Mouse (Mus musculus) midbrain, embryonic 11.5 days (tissue): ENCODE data around the gene Ell2. TPM values are rescaled to one million over a fixed set of nuclear protein-coding genes. Genes with fewer than 3 reads are reported as not detected.
A peak's percentile ranks its signal among the peaks of the same experiment; 100 is the strongest.

Source experiments
- ATAC-seq: fragments of 200-750 bp; cut with Nextera tagmentation; 2 replicates; pipeline ENCODE4 v1.8.0; 2017; ENCODE audit warnings: moderate TSS enrichment, moderate library complexity; ENCODE audit not compliant: low FRiP score
- DNase-seq: peaks from one replicate; pipeline ENCODE4 v3.0.0; 2015; ENCODE audit warnings: low spot score; ENCODE audit errors: missing footprints
- H3K27ac ChIP-seq: fragments of 300-500 bp; sonication (generic); 2 replicates; pipeline ENCODE4 v1.5.1; 2014; ENCODE audit warnings: low read depth, low read length
- H3K27me3 ChIP-seq: fragments of 300-500 bp; sonication (generic); 2 replicates; pipeline ENCODE4 v1.6.1; 2014; ENCODE audit warnings: mild to moderate bottlenecking, low read length, moderate library complexity, mixed read lengths; ENCODE audit not compliant: control insufficient read depth, insufficient read depth
- H3K36me3 ChIP-seq: fragments of 300-500 bp; sonication (generic); 2 replicates; pipeline ENCODE4 v1.6.1; 2014; ENCODE audit warnings: mild to moderate bottlenecking, low read length, moderate library complexity, mixed read lengths; ENCODE audit not compliant: control insufficient read depth, insufficient read depth
- H3K4me1 ChIP-seq: fragments of 300-500 bp; sonication (generic); 2 replicates; pipeline ENCODE4 v1.6.1; 2014; ENCODE audit warnings: low read length; ENCODE audit not compliant: control insufficient read depth, insufficient read depth
- H3K4me2 ChIP-seq: fragments of 300-500 bp; sonication (generic); 2 replicates; pipeline ENCODE4 v1.6.1; 2014; ENCODE audit warnings: mild to moderate bottlenecking, moderate library complexity
- H3K4me3 ChIP-seq: fragments of 300-500 bp; sonication (generic); 2 replicates; pipeline ENCODE4 v1.5.1; 2014; ENCODE audit warnings: low read depth, low read length
- H3K9ac ChIP-seq: fragments of 300-500 bp; sonication (generic); 2 replicates; pipeline ENCODE4 v1.6.1; 2014; ENCODE audit warnings: low read length
- H3K9me3 ChIP-seq: fragments of 300-500 bp; sonication (generic); 2 replicates; pipeline ENCODE4 v1.6.1; 2016; ENCODE audit warnings: low read length; ENCODE audit not compliant: control insufficient read depth
- WGBS: fragments of 180-500 bp; shearing (Covaris S2); extraction: QIAGEN DNeasy Blood & Tissue Kit; methylation state at CpG from one replicate; pipeline ENCODE4 v1.1.7; 2014; 5-methylcytosine and 5-hydroxymethylcytosine counted together
- polyA plus RNA-seq: library from polyadenylated mRNA; unstranded; fragments of >200 nt; fragmentation: Nextera tagmentation; extraction: Ambion mirVana; gene quantifications from 2 replicates; pipeline ENCODE4 v1.2.1, GENCODE M21; 2014

Gene Ell2
- polyA plus RNA-seq, 1 experiment from 2014 or later, result 5.1 TPM

DNA sequence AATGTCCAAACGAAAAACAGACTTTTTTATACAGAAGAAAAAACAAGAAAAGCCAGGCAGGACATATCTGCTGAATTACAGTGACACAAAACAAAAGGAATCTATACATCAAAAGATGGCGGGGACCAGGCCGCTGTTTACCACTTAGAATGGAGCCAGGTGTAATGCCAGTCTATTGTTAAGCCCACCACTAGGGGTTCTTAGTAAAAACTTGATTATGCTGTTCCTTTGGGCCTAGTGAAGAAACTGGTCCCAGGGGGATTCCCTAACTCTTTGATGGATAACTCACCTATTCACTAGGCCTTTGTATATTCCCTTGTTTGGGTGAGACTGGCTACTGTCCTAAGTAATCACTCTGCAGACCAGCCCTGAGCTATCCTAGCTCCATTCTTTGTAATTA is 92.9 kb downstream of the Ell2 start:
- Histone ChIP-seq H3K9ac (no peak overlapping the region), H3K4me2 (no peak overlapping the region), H3K27me3 (no peaks in the 10 kb centered on the region), H3K36me3 (no peaks in the 10 kb centered on the region), H3K9me3 (no peaks in the 10 kb centered on the region), H3K4me3 (no peak overlapping the region), H3K27ac (no peak overlapping the region), H3K4me1 (no peaks in the 10 kb centered on the region)
- 91% methylated on average over 3 of the region's 3 CpGs for WGBS
- ATAC-seq, result no peak
- DNase-seq, result no peak

DNA sequence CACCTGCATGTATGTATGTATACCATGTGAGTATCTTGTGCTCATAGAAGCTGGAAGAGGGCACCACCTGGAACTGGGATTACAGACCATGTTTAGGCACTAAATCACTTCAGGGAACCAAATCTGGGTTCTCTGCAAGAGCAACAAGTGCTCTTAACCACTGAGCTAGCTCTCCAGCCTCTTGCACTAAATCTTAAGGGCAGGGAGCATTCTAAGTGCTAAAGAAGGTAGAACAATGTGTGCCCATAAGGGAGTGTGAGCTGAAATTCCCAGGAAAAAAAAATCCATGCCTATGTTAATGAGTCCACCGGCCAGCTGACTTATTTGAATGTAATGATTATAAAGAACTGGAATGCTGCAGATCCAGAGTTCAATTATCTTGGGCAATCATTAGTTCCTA is 101.4 kb downstream of the Ell2 start:
- 91% methylated on average over 1 of the region's 1 CpGs for WGBS
- no peaks in the 10 kb centered on the region for H3K27me3 ChIP-seq

DNA sequence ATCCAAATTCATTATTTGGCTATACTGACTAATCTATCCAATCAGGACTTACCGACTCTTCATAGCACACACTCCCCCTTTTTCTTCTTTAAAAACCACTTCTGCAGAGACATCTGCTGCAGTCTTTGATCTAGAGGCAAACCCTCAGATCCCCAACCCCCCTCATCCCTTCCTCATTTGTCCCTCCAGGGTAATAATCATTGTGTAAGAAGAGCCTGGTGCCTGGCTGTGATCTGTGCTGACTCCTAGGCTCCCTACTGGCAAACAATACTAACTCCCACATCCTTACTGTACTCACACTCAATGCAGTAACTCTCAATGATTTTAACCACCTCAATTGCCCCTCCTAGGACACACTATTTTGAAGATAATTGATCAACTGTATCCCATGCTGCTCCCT is 103.4 kb downstream of the Ell2 start:
- no peaks in the 10 kb centered on the region for H3K27me3 ChIP-seq
- H3K9me3 ChIP-seq, result no peaks in the 10 kb centered on the region
- no peaks in the 10 kb centered on the region for H3K4me1 ChIP-seq
- no peak for ATAC-seq
- WGBS, result 90% methylated on average over 1 of the region's 1 CpGs
- no peak for DNase-seq
- H3K36me3 ChIP-seq, result no peaks in the 10 kb centered on the region
- no peak overlapping the region for H3K9ac ChIP-seq
- no peak overlapping the region for H3K4me3 ChIP-seq
- no peak overlapping the region for H3K4me2 ChIP-seq
- H3K27ac ChIP-seq, result no peak overlapping the region

More for the DNA sequence above, 101.4 kb downstream of the Ell2 start:
- no peak for ATAC-seq
- Histone ChIP-seq H3K9ac (no peak overlapping the region), H3K4me2 (no peak overlapping the region), H3K4me3 (no peak overlapping the region), H3K9me3 (no peaks in the 10 kb centered on the region), H3K27ac (no peak overlapping the region), H3K4me1 (no peaks in the 10 kb centered on the region), H3K36me3 (no peaks in the 10 kb centered on the region)
- DNase-seq, result no peak

DNA sequence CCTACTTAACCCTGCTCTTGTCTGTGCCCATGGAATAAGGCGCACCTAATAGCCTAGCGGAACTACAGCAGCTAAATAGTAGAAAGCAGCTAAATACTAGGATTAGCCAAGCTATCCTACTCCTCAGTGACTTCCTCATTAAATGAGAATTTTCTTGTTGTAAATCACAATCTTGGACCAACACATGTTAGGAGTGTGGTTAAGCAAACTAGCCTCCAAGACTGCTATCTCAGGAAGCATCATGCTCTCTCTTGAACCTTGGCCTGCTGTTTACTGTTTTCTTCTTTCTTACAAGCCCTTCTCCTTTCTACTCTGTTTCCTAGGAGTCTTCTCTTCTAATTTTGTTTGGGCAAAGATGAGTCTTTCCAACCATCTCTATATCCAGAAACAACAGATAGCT is 110.6 kb downstream of the Ell2 start:
- ATAC-seq (no peak), DNase-seq (peak; percentile 17)
- no peaks in the 10 kb centered on the region for H3K4me1 ChIP-seq
- 87% methylated on average over 2 of the region's 2 CpGs for WGBS
- no peak overlapping the region for H3K27ac ChIP-seq
- no peaks in the 10 kb centered on the region for H3K36me3 ChIP-seq
- no peaks in the 10 kb centered on the region for H3K9me3 ChIP-seq
- no peaks in the 10 kb centered on the region for H3K27me3 ChIP-seq
- no peak overlapping the region for H3K4me2 ChIP-seq
- H3K4me3 ChIP-seq, result no peak overlapping the region
- H3K9ac ChIP-seq, result no peak overlapping the region

DNA sequence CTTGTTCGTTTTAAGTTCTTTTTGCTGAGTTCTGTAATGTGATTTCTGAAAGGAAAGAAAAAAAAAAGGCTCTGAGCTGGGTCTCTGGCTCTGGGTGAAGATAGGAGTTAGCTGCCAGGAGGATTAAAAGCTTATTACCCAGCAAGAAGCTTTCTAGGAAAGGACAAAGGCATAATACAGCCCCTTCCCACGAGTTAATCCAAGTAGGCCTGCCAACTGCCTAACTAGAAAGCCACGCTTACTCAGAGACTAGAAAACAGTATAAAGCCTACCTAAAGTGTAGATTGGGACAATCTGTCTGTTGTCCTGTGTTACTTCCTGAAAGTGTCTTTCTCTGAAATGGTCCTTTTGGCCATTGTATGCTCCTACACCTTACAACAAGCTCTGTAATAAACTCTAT is 111.9 kb downstream of the Ell2 start:
- H3K4me1 ChIP-seq, result no peaks in the 10 kb centered on the region
- H3K4me2 ChIP-seq, result no peak overlapping the region
- 13% methylated on average over 3 of the region's 3 CpGs for WGBS
- ATAC-seq (0 out of 2 replicates have a peak, but pooled peaks have one; percentile 38), DNase-seq (peak; percentile 88)
- no peaks in the 10 kb centered on the region for H3K9me3 ChIP-seq
- H3K36me3 ChIP-seq, result no peaks in the 10 kb centered on the region
- H3K27me3 ChIP-seq, result no peaks in the 10 kb centered on the region
- no peak overlapping the region for H3K27ac ChIP-seq
- no peak overlapping the region for H3K9ac ChIP-seq
- no peak overlapping the region for H3K4me3 ChIP-seq

DNA sequence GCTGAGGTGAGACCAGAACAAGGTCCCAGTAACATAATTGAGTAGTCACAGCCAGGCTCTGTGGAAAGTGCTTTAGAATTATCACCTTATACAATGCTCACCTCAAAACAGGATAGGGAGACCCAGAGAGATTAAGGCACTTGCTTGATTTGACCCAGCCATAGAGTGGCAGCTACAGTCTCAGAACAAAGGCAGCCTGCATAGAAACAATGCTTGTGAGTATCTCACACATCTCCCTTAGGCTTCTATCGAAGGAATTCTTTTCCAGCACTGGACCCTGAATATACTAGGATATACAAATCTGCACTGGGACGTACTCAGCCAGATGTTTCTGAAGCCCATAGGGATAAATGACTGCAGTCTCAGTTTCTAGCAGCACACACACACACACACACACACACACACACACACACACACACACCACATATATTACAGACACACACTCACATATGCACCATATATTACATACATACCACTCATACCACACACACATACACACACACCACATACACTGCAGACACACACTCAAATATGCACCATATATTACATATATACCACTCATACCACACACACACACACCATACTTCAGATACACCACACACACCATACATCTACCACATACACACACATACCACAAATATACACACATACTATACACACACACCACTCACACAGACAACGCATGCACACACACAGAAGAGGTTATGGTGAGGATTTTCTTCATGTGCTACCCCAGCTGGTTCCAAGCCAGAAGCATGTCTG is 112.6 kb downstream of the Ell2 start:
- ATAC-seq (peak; percentile 46), DNase-seq (peak; percentile 82)
- H3K4me2 ChIP-seq, result no peak overlapping the region
- no peak overlapping the region for H3K9ac ChIP-seq
- WGBS, result 54% methylated on average over 3 of the region's 3 CpGs
- no peaks in the 10 kb centered on the region for H3K4me1 ChIP-seq
- H3K27ac ChIP-seq, result no peak overlapping the region
- no peaks in the 10 kb centered on the region for H3K27me3 ChIP-seq
- no peaks in the 10 kb centered on the region for H3K9me3 ChIP-seq
- H3K4me3 ChIP-seq, result no peak overlapping the region
- no peaks in the 10 kb centered on the region for H3K36me3 ChIP-seq

DNA sequence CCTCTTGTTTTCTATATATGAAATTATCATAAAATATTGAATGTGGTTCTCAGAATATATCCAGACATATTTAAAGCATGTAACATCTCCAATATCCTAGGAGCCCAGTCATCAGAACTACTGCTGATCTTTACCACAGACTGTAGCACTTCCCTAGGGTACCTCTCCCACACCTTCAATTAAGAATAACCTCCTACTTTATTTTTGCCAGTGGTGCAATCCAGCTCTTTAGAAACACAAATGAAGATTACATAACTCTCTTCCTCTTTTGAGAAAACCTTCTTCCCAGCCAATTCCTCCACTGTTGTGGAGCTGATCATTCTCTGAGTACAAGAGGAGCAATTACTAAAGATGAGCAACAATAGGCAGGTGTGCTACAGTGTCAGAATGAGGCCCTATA is 113.3 kb downstream of the Ell2 start:
- H3K9ac ChIP-seq, result no peak overlapping the region
- no peaks in the 10 kb centered on the region for H3K36me3 ChIP-seq
- no peak overlapping the region for H3K27ac ChIP-seq
- no peak overlapping the region for H3K4me3 ChIP-seq
- H3K9me3 ChIP-seq, result no peaks in the 10 kb centered on the region
- no peaks in the 10 kb centered on the region for H3K27me3 ChIP-seq
- H3K4me2 ChIP-seq, result no peak overlapping the region
- no peaks in the 10 kb centered on the region for H3K4me1 ChIP-seq
- ATAC-seq (no peak), DNase-seq (peak; percentile 56)

Other genes starting within 250 kb of the Ell2 start
- gene Glrx, start 133.1 kb downstream of the Ell2 start, polyA plus RNA-seq, result 30.8 and 31.3 TPM in 2 replicates
- 71.1 and 72.3 TPM in 2 replicates for gene Rhobtb3, start 237.2 kb downstream of the Ell2 start, polyA plus RNA-seq